Mouse (Mus musculus) spleen, embryonic (tissue): ENCODE measurements around the gene Cog2.

Source experiments
- CTCF ChIA-PET: fragments of 350-600 bp; sonication (Branson Sonifier 250); formaldehyde crosslinking; loops from one replicate; lab custom pipeline; 2022; lab: Charles Lee

The Cog2 gene

GRCm38 (mm10) chr8:124516525-124516924 lies 4.0 kb upstream of the Cog2 start:
- CTCF ChIA-PET: no interaction called here

- CTCF ChIA-PET: no interaction called here
Observed at GRCm38 (mm10) chr8:124517142-124517541, 3.4 kb upstream of the Cog2 start.

GRCm38 (mm10) chr8:124521946-124522345 lies 1.4 kb downstream of the Cog2 start:
- CTCF ChIA-PET: no interaction called here

GRCm38 (mm10) chr8:124526261-124526660 lies 5.7 kb downstream of the Cog2 start:
- CTCF ChIA-PET: no interaction called here

GRCm38 (mm10) chr8:124530076-124530475 lies 9.5 kb downstream of the Cog2 start:
- CTCF ChIA-PET: no interaction called here

- CTCF ChIA-PET: no interaction called here
Observed at GRCm38 (mm10) chr8:124530556-124530955, 10.0 kb downstream of the Cog2 start.

GRCm38 (mm10) chr8:124530996-124531395 lies 10.4 kb downstream of the Cog2 start:
- CTCF ChIA-PET: no interaction called here

GRCm38 (mm10) chr8:124532626-124533025 lies 12.1 kb downstream of the Cog2 start:
- CTCF ChIA-PET: no interaction called here

- CTCF ChIA-PET: no interaction called here
Observed at GRCm38 (mm10) chr8:124535451-124535850, 14.9 kb downstream of the Cog2 start.

GRCm38 (mm10) chr8:124540906-124541305 lies 20.3 kb downstream of the Cog2 start:
- CTCF ChIA-PET: no interaction called here

GRCm38 (mm10) chr8:124542001-124542400 lies 21.4 kb downstream of the Cog2 start:
- CTCF ChIA-PET: no interaction called here

GRCm38 (mm10) chr8:124543272-124543671 lies 22.7 kb downstream of the Cog2 start:
- CTCF ChIA-PET: no interaction called here

GRCm38 (mm10) chr8:124546371-124546770 lies 25.8 kb downstream of the Cog2 start:
- CTCF ChIA-PET: no interaction called here

- CTCF ChIA-PET: no interaction called here
Observed at GRCm38 (mm10) chr8:124546815-124547214, 26.2 kb downstream of the Cog2 start.

GRCm38 (mm10) chr8:124547269-124547668 lies 26.7 kb downstream of the Cog2 start:
- CTCF ChIA-PET: no interaction called here

- CTCF ChIA-PET: no interaction called here
Observed at GRCm38 (mm10) chr8:124548187-124548586, 27.6 kb downstream of the Cog2 start.

GRCm38 (mm10) chr8:124551011-124551661 lies 30.6 kb downstream of the Cog2 start:
- CTCF ChIA-PET: no interaction called here

GRCm38 (mm10) chr8:124555113-124555750 lies 34.7 kb downstream of the Cog2 start:
- CTCF ChIA-PET: no interaction called here

GRCm38 (mm10) chr8:124556164-124556563 lies 35.6 kb downstream of the Cog2 start:
- CTCF ChIA-PET: no interaction called here

GRCm38 (mm10) chr8:124556658-124557057 lies 36.1 kb downstream of the Cog2 start:
- CTCF ChIA-PET: no interaction called here

GRCm38 (mm10) chr8:124557476-124557875 lies 36.9 kb downstream of the Cog2 start:
- CTCF ChIA-PET: no interaction called here

- CTCF ChIA-PET: no interaction called here
Observed at GRCm38 (mm10) chr8:124567126-124567525, 46.6 kb downstream of the Cog2 start.

- CTCF ChIA-PET: no interaction called here
Observed at GRCm38 (mm10) chr8:124567584-124567983, 47.0 kb downstream of the Cog2 start.

- CTCF ChIA-PET: no interaction called here
Observed at GRCm38 (mm10) chr8:124569100-124569499, 48.5 kb downstream of the Cog2 start.
